Mouse (Mus musculus) G1E (cell line): ENCODE results near the gene Olfr293.

ENCODE experiments used
- CTCF ChIP-seq: IDR thresholded peaks from 2 replicates; pipeline ENCODE4 v1.5.1; 2012; ENCODE audit warnings: low read depth, low read length, inconsistent platforms, mixed read lengths
- GATA1 ChIP-seq: IDR thresholded peaks from 2 replicates; pipeline ENCODE4 v1.6.1; 2012; ENCODE audit warnings: borderline replicate concordance, low read length, inconsistent platforms, mixed read lengths

GRCm38 (mm10) chr7:86616543-86616942, 32.3 kb upstream of the Olfr293 start, which contains the start of gene Olfr294:
- TF ChIP-seq CTCF (no peak), GATA1 (no peak)
